Mouse (Mus musculus) forebrain, embryonic 15.5 days (tissue): ENCODE results near the gene Tnrc6b. TPM values are rescaled to one million over a fixed set of nuclear protein-coding genes. Genes with fewer than 3 reads are reported as not detected.

Experiments used
- ATAC-seq: fragments of 200-750 bp; cut with Nextera tagmentation; replicated peaks from 2 replicates; pipeline ENCODE4 v1.8.0; 2017; ENCODE audit warnings: mild to moderate bottlenecking, moderate TSS enrichment, moderate library complexity
- H3K27ac ChIP-seq: fragments of 300-500 bp; sonication (generic); replicated peaks from 2 replicates; pipeline ENCODE4 v1.5.1; 2015; ENCODE audit warnings: mild to moderate bottlenecking, inconsistent platforms
- H3K27me3 ChIP-seq: fragments of 300-500 bp; sonication (generic); 2 replicates; pipeline ENCODE4 v1.6.1; 2015; ENCODE audit warnings: inconsistent platforms
- H3K36me3 ChIP-seq: fragments of 300-500 bp; sonication (generic); 2 replicates; pipeline ENCODE4 v1.6.1; 2015; ENCODE audit warnings: mild to moderate bottlenecking, inconsistent platforms
- H3K4me1 ChIP-seq: fragments of 300-500 bp; sonication (generic); 2 replicates; pipeline ENCODE4 v1.6.1; 2015; ENCODE audit warnings: inconsistent platforms
- H3K4me2 ChIP-seq: fragments of 300-500 bp; sonication (generic); replicated peaks from 2 replicates; pipeline ENCODE4 v1.6.1; 2015; ENCODE audit warnings: mild to moderate bottlenecking, inconsistent platforms
- H3K4me3 ChIP-seq: fragments of 300-500 bp; sonication (generic); 2 replicates; pipeline ENCODE4 v1.5.1; 2015; ENCODE audit warnings: mild to moderate bottlenecking, inconsistent platforms
- H3K9ac ChIP-seq: fragments of 300-500 bp; sonication (generic); replicated peaks from 2 replicates; pipeline ENCODE4 v1.6.1; 2015; ENCODE audit warnings: mild to moderate bottlenecking, inconsistent platforms
- H3K9me3 ChIP-seq: fragments of 300-500 bp; sonication (generic); 2 replicates; pipeline ENCODE4 v1.6.1; 2016; ENCODE audit warnings: inconsistent platforms
- WGBS: fragments of 180-500 bp; shearing (Covaris S2); methylation state at CpG from one replicate; pipeline ENCODE4 v1.1.7; 2015; ENCODE audit warnings: mixed read lengths; 5-methylcytosine and 5-hydroxymethylcytosine counted together
- polyA plus RNA-seq: library from polyadenylated mRNA; unstranded; fragments of >200 nt; fragmentation: Nextera tagmentation; extraction: Ambion mirVana; gene quantifications from 2 replicates; pipeline ENCODE4 v1.2.1, GENCODE M21; 2015

Gene Tnrc6b
- polyA plus RNA-seq, 1 experiment from 2014 or later, result 34.2 TPM

- ATAC-seq, result no peak
- Histone ChIP-seq H3K9ac (peak overlapping the region; percentile 72), H3K9me3 (no peaks in the 10 kb centered on the region), H3K4me1 (peaks cover 41% of the 10 kb centered on the region), H3K4me2 (peak overlapping the region; percentile 54), H3K27me3 (no peaks in the 10 kb centered on the region), H3K4me3 (peak overlapping the region; percentile 57), H3K27ac (peak overlapping the region; percentile 89), H3K36me3 (no peaks in the 10 kb centered on the region)
- WGBS, result 1% methylated on average over 3 of the region's 3 CpGs
Observed at GRCm38 (mm10) chr15:80800201-80800600, 89.1 kb downstream of the Tnrc6b start.

GRCm38 (mm10) chr15:80800765-80801164 lies 89.7 kb downstream of the Tnrc6b start:
- Histone ChIP-seq H3K27me3 (no peaks in the 10 kb centered on the region), H3K4me3 (peak overlapping the region; percentile 57), H3K27ac (peak overlapping the region; percentile 25), H3K9me3 (no peaks in the 10 kb centered on the region), H3K4me1 (peaks cover 41% of the 10 kb centered on the region), H3K36me3 (no peaks in the 10 kb centered on the region), H3K9ac (peak overlapping the region; percentile 72), H3K4me2 (peak overlapping the region; percentile 54)
- ATAC-seq, result no peak
- WGBS, result 2% methylated on average over 4 of the region's 4 CpGs

GRCm38 (mm10) chr15:80801597-80801996 lies 90.5 kb downstream of the Tnrc6b start:
- Histone ChIP-seq H3K36me3 (no peaks in the 10 kb centered on the region), H3K9ac (no peak overlapping the region), H3K9me3 (no peaks in the 10 kb centered on the region), H3K27ac (no peak overlapping the region), H3K4me1 (peaks cover 41% of the 10 kb centered on the region), H3K4me2 (peak overlapping the region; percentile 54), H3K4me3 (no peak overlapping the region; the same call in 1 of the 2 replicates), H3K27me3 (no peaks in the 10 kb centered on the region)
- ATAC-seq, result no peak
- WGBS, result 54% methylated on average over 1 of the region's 1 CpGs

- no peak overlapping the region for H3K4me2 ChIP-seq
- no peak overlapping the region for H3K4me3 ChIP-seq
- H3K4me1 ChIP-seq, result peaks cover 16% of the 10 kb centered on the region; the same call in 1 of the 2 replicates
- H3K9me3 ChIP-seq, result no peaks in the 10 kb centered on the region
- ATAC-seq, result no peak
- H3K27ac ChIP-seq, result no peak overlapping the region
- H3K9ac ChIP-seq, result no peak overlapping the region
- H3K36me3 ChIP-seq, result no peaks in the 10 kb centered on the region
- WGBS, result 77% methylated on average over 5 of the region's 5 CpGs
- H3K27me3 ChIP-seq, result no peaks in the 10 kb centered on the region
Observed at GRCm38 (mm10) chr15:80807162-80807561, 96.0 kb downstream of the Tnrc6b start.

GRCm38 (mm10) chr15:80810226-80810625 lies 99.1 kb downstream of the Tnrc6b start:
- WGBS, result 98% methylated on average over 3 of the region's 3 CpGs
- no peak overlapping the region for H3K4me3 ChIP-seq
- no peak overlapping the region for H3K9ac ChIP-seq

GRCm38 (mm10) chr15:80812840-80813239 lies 101.7 kb downstream of the Tnrc6b start:
- H3K4me2 ChIP-seq, result no peak overlapping the region
- no peak overlapping the region for H3K9ac ChIP-seq
- ATAC-seq, result no peak
- H3K4me3 ChIP-seq, result no peak overlapping the region
- no peaks in the 10 kb centered on the region for H3K27me3 ChIP-seq
- H3K27ac ChIP-seq, result no peak overlapping the region
- WGBS, result 90% methylated on average over 4 of the region's 4 CpGs
- H3K9me3 ChIP-seq, result no peaks in the 10 kb centered on the region
- no peaks in the 10 kb centered on the region for H3K4me1 ChIP-seq
- no peaks in the 10 kb centered on the region for H3K36me3 ChIP-seq

More at GRCm38 (mm10) chr15:80810226-80810625, 99.1 kb downstream of the Tnrc6b start:
- ATAC-seq, result no peak
- Histone ChIP-seq H3K4me1 (no peaks in the 10 kb centered on the region), H3K27me3 (no peaks in the 10 kb centered on the region), H3K36me3 (no peaks in the 10 kb centered on the region), H3K27ac (no peak overlapping the region), H3K9me3 (no peaks in the 10 kb centered on the region), H3K4me2 (no peak overlapping the region)

- Histone ChIP-seq H3K9me3 (no peaks in the 10 kb centered on the region), H3K9ac (no peak overlapping the region), H3K27ac (no peak overlapping the region), H3K27me3 (no peaks in the 10 kb centered on the region), H3K4me1 (peaks cover 5% of the 10 kb centered on the region), H3K4me3 (no peak overlapping the region), H3K4me2 (no peak overlapping the region), H3K36me3 (no peaks in the 10 kb centered on the region)
- WGBS, result 88% methylated on average over 7 of the region's 7 CpGs
- no peak for ATAC-seq
Observed at GRCm38 (mm10) chr15:80814792-80815191, 103.7 kb downstream of the Tnrc6b start.

GRCm38 (mm10) chr15:80822276-80822675 lies 111.2 kb downstream of the Tnrc6b start:
- WGBS, result 5% methylated on average over 1 of the region's 1 CpGs
- ATAC-seq, result no peak; the same call in 1 of the 2 replicates
- H3K27ac ChIP-seq, result peak overlapping the region; percentile 49; the same call in 1 of the 2 replicates

GRCm38 (mm10) chr15:80831170-80831569 lies 120.1 kb downstream of the Tnrc6b start:
- Histone ChIP-seq H3K36me3 (no peaks in the 10 kb centered on the region), H3K4me2 (no peak overlapping the region), H3K27me3 (no peaks in the 10 kb centered on the region), H3K4me1 (peaks cover 21% of the 10 kb centered on the region), H3K4me3 (no peak overlapping the region), H3K27ac (no peak overlapping the region), H3K9ac (no peak overlapping the region), H3K9me3 (no peaks in the 10 kb centered on the region)
- no peak for ATAC-seq
- 92% methylated on average over 3 of the region's 3 CpGs for WGBS

More at GRCm38 (mm10) chr15:80822276-80822675, 111.2 kb downstream of the Tnrc6b start:
- Histone ChIP-seq H3K4me3 (no peak overlapping the region), H3K4me2 (no peak overlapping the region), H3K9me3 (no peaks in the 10 kb centered on the region), H3K4me1 (peaks cover 46% of the 10 kb centered on the region), H3K9ac (no peak overlapping the region), H3K27me3 (no peaks in the 10 kb centered on the region), H3K36me3 (no peaks in the 10 kb centered on the region)

GRCm38 (mm10) chr15:80832808-80833207 lies 121.7 kb downstream of the Tnrc6b start:
- no peaks in the 10 kb centered on the region for H3K27me3 ChIP-seq
- H3K4me3 ChIP-seq, result no peak overlapping the region
- H3K9ac ChIP-seq, result no peak overlapping the region
- ATAC-seq, result no peak
- no peak overlapping the region for H3K4me2 ChIP-seq
- peaks cover 28% of the 10 kb centered on the region for H3K4me1 ChIP-seq
- no peaks in the 10 kb centered on the region for H3K36me3 ChIP-seq
- no peaks in the 10 kb centered on the region for H3K9me3 ChIP-seq
- WGBS, result 75% methylated on average over 3 of the region's 3 CpGs
- H3K27ac ChIP-seq, result no peak overlapping the region

- 71% methylated on average over 3 of the region's 3 CpGs for WGBS
Observed at GRCm38 (mm10) chr15:80836246-80836645, 125.1 kb downstream of the Tnrc6b start.

GRCm38 (mm10) chr15:80838836-80839235 lies 127.7 kb downstream of the Tnrc6b start:
- no peaks in the 10 kb centered on the region for H3K36me3 ChIP-seq
- H3K27ac ChIP-seq, result no peak overlapping the region
- H3K9me3 ChIP-seq, result no peaks in the 10 kb centered on the region
- WGBS, result 40% methylated on average over 4 of the region's 4 CpGs
- no peak overlapping the region for H3K9ac ChIP-seq
- H3K4me3 ChIP-seq, result no peak overlapping the region
- H3K4me1 ChIP-seq, result peaks cover 41% of the 10 kb centered on the region
- H3K27me3 ChIP-seq, result no peaks in the 10 kb centered on the region
- H3K4me2 ChIP-seq, result no peak overlapping the region
- no peak for ATAC-seq

More at GRCm38 (mm10) chr15:80836246-80836645, 125.1 kb downstream of the Tnrc6b start:
- Histone ChIP-seq H3K27ac (no peak overlapping the region), H3K9ac (no peak overlapping the region), H3K4me2 (no peak overlapping the region), H3K27me3 (no peaks in the 10 kb centered on the region), H3K4me1 (peaks cover 41% of the 10 kb centered on the region), H3K36me3 (no peaks in the 10 kb centered on the region), H3K4me3 (no peak overlapping the region), H3K9me3 (no peaks in the 10 kb centered on the region)
- ATAC-seq, result no peak
